Mouse (Mus musculus): ENCODE results near the gene Utp11. TPM values are rescaled to one million over a fixed set of nuclear protein-coding genes. Genes with fewer than 3 reads are reported as not detected.

Utp11 gene
- polyA plus RNA-seq, 1 experiment from 2014 or later = 34.5 TPM

GRCm38 (mm10) chr4:124685004-124685403 is 8.4 kb downstream of the Utp11 start:
- H3K4me3 ChIP-seq (ENCODE audit: low read depth, low read length) = no peak overlapping the region
- DNase-seq (ENCODE audit: low spot score) (no peak), ATAC-seq (no peak)
- H3K9ac ChIP-seq (ENCODE audit: low read length) = no peak overlapping the region
- no peaks in the 10 kb centered on the region for H3K4me1 ChIP-seq (ENCODE audit: control insufficient read depth, insufficient read depth, low read length)
- 91% methylated on average over 4 of the region's 4 CpGs for WGBS
- no peaks in the 10 kb centered on the region for H3K27me3 ChIP-seq (replicated peaks; ENCODE audit: control insufficient read depth, insufficient read depth, low read length)
- peaks cover 72% of the 10 kb centered on the region for H3K36me3 ChIP-seq (ENCODE audit: control insufficient read depth, insufficient read depth, low read length)
- no peak overlapping the region for H3K27ac ChIP-seq (ENCODE audit: low read depth, low read length)
- no peaks in the 10 kb centered on the region for H3K9me3 ChIP-seq (replicated peaks; ENCODE audit: control insufficient read depth, low read length)
- H3K4me2 ChIP-seq (ENCODE audit: low read length) = no peak overlapping the region

GRCm38 (mm10) chr4:124683474-124683873 is 9.9 kb downstream of the Utp11 start:
- 89% methylated on average over 4 of the region's 4 CpGs for WGBS
- ATAC-seq (no peak), DNase-seq (ENCODE audit: low spot score) (no peak)
- H3K9me3 ChIP-seq (replicated peaks; ENCODE audit: control insufficient read depth, low read length) = no peaks in the 10 kb centered on the region
- H3K36me3 ChIP-seq (ENCODE audit: control insufficient read depth, insufficient read depth, low read length) = peaks cover 83% of the 10 kb centered on the region
- no peak overlapping the region for H3K4me3 ChIP-seq (ENCODE audit: low read depth, low read length)
- H3K4me1 ChIP-seq (ENCODE audit: control insufficient read depth, insufficient read depth, low read length) = no peaks in the 10 kb centered on the region
- H3K27ac ChIP-seq (ENCODE audit: low read depth, low read length) = no peak overlapping the region
- H3K9ac ChIP-seq (ENCODE audit: low read length) = no peak overlapping the region
- H3K4me2 ChIP-seq (ENCODE audit: low read length) = no peak overlapping the region
- no peaks in the 10 kb centered on the region for H3K27me3 ChIP-seq (replicated peaks; ENCODE audit: control insufficient read depth, insufficient read depth, low read length)

GRCm38 (mm10) chr4:124682270-124682669 is 11.1 kb downstream of the Utp11 start:
- ATAC-seq (no peak), DNase-seq (ENCODE audit: low spot score) (no peak)
- no peaks in the 10 kb centered on the region for H3K9me3 ChIP-seq (replicated peaks; ENCODE audit: control insufficient read depth, low read length)
- no peak overlapping the region for H3K27ac ChIP-seq (ENCODE audit: low read depth, low read length)
- no peak overlapping the region for H3K4me2 ChIP-seq (ENCODE audit: low read length)
- no peak overlapping the region for H3K4me3 ChIP-seq (ENCODE audit: low read depth, low read length)
- H3K36me3 ChIP-seq (ENCODE audit: control insufficient read depth, insufficient read depth, low read length) = peaks cover 88% of the 10 kb centered on the region
- H3K9ac ChIP-seq (ENCODE audit: low read length) = no peak overlapping the region
- H3K4me1 ChIP-seq (ENCODE audit: control insufficient read depth, insufficient read depth, low read length) = no peaks in the 10 kb centered on the region
- WGBS = 50% methylated on average over 7 of the region's 7 CpGs
- no peaks in the 10 kb centered on the region for H3K27me3 ChIP-seq (replicated peaks; ENCODE audit: control insufficient read depth, insufficient read depth, low read length)

GRCm38 (mm10) chr4:124675958-124676357 is 17.4 kb downstream of the Utp11 start:
- Histone ChIP-seq H3K9me3 (replicated peaks; ENCODE audit: control insufficient read depth, low read length) (no peaks in the 10 kb centered on the region), H3K4me2 (ENCODE audit: low read length) (no peak overlapping the region), H3K27ac (ENCODE audit: low read depth, low read length) (no peak overlapping the region), H3K4me3 (ENCODE audit: low read depth, low read length) (no peak overlapping the region), H3K9ac (ENCODE audit: low read length) (no peak overlapping the region), H3K27me3 (replicated peaks; ENCODE audit: control insufficient read depth, insufficient read depth, low read length) (no peaks in the 10 kb centered on the region), H3K4me1 (ENCODE audit: control insufficient read depth, insufficient read depth, low read length) (peaks cover 33% of the 10 kb centered on the region), H3K36me3 (ENCODE audit: control insufficient read depth, insufficient read depth, low read length) (peaks cover 43% of the 10 kb centered on the region)
- DNase-seq (ENCODE audit: low spot score) (no peak), ATAC-seq (no peak)
- WGBS = 88% methylated on average over 6 of the region's 6 CpGs

DNA sequence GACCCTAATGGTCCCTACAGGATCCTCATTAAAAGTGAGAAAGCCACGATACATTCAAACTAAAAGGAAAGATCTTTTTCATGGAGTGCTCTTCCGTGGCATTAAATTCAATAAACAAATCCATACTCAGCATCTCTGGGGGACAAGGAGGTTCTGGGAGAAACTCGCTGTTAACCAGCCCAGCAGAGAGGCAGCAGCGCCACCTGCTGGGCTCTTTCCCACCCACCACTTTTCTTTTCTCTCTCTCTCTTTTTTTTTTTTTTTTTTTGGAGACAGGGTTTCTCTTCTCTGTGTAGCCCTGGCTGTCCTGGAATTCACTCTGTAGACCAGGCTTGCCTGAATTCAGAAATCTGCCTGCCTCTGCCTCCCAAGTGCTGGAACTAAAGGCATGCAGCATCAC is 18.4 kb downstream of the Utp11 start:
- Histone ChIP-seq H3K36me3 (ENCODE audit: control insufficient read depth, insufficient read depth, low read length) (peaks cover 34% of the 10 kb centered on the region), H3K27me3 (replicated peaks; ENCODE audit: control insufficient read depth, insufficient read depth, low read length) (no peaks in the 10 kb centered on the region), H3K4me3 (ENCODE audit: low read depth, low read length) (no peak overlapping the region), H3K27ac (ENCODE audit: low read depth, low read length) (no peak overlapping the region), H3K9ac (ENCODE audit: low read length) (0 out of 2 replicates have a peak overlapping the region, but pooled peaks have one; percentile 29), H3K4me2 (ENCODE audit: low read length) (no peak overlapping the region), H3K4me1 (ENCODE audit: control insufficient read depth, insufficient read depth, low read length) (peaks cover 33% of the 10 kb centered on the region), H3K9me3 (replicated peaks; ENCODE audit: control insufficient read depth, low read length) (no peaks in the 10 kb centered on the region)
- DNase-seq (ENCODE audit: low spot score) (peak; percentile 92), ATAC-seq (no peak)
- 1% methylated on average over 4 of the region's 4 CpGs for WGBS

- DNase-seq (ENCODE audit: low spot score) (no peak), ATAC-seq (no peak)
- Histone ChIP-seq H3K4me1 (ENCODE audit: control insufficient read depth, insufficient read depth, low read length) (peaks cover 33% of the 10 kb centered on the region), H3K9ac (ENCODE audit: low read length) (peak overlapping the region; percentile 29; the same call in 1 of the 2 replicates), H3K4me3 (ENCODE audit: low read depth, low read length) (no peak overlapping the region), H3K9me3 (replicated peaks; ENCODE audit: control insufficient read depth, low read length) (no peaks in the 10 kb centered on the region), H3K27ac (ENCODE audit: low read depth, low read length) (peak overlapping the region; percentile 57; the same call in 1 of the 2 replicates), H3K36me3 (ENCODE audit: control insufficient read depth, insufficient read depth, low read length) (peaks cover 28% of the 10 kb centered on the region), H3K27me3 (replicated peaks; ENCODE audit: control insufficient read depth, insufficient read depth, low read length) (no peaks in the 10 kb centered on the region), H3K4me2 (ENCODE audit: low read length) (no peak overlapping the region)
- WGBS = 57% methylated on average over 17 of the region's 17 CpGs
Observed at GRCm38 (mm10) chr4:124674334-124675032, 18.9 kb downstream of the Utp11 start.

DNA sequence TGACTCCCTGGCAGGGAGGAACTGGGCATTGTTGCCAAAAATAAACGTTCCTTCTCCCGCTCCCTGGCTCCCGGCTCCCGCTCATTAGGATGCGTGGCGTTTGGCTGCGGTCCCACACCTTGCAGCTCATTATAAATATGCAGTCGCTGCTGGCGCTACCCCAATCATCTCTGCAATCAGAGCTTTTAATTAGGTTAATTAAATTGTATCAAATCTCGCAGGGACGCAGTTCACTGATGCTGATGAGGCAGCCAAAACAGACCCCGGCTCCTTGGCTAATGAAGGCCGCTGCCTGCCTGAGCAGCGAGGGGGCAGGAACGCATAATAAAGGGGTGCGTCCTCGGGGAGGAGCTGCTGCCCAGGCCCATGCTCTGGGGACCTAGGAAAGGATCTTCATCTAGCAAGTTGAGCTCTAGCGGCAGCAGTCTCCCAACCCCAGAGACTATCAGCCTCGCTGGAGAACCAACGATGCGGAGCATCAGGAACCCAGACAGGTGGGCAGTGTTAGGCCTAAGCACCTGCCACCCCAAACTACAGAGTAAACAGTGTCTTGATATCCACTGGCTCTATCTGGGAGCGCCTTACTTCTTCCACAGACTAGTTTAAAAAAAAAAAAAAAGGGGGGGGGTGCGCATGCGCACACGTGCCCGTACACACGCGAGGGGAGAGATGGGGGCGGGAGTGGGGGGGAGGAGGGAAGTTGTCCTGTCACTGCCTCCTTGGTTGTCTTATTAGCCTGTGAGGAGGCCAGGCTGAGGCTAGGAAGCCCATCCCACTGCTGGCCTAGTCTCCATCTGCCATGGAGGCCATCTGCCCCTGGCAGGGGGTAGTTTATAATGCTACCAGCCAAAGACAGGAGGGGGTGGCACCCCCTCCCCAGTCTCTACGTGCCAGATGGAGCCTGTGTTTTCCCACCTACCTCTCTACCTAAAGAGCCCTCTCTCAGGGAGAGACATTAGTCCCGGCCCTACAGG is 20.8 kb downstream of the Utp11 start:
- H3K4me3 ChIP-seq (ENCODE audit: low read depth, low read length) = no peak overlapping the region
- peaks cover 13% of the 10 kb centered on the region for H3K36me3 ChIP-seq (ENCODE audit: control insufficient read depth, insufficient read depth, low read length)
- H3K27ac ChIP-seq (ENCODE audit: low read depth, low read length) = peak overlapping the region; percentile 83
- H3K4me2 ChIP-seq (ENCODE audit: low read length) = peak overlapping the region; percentile 46
- ATAC-seq = peak; percentile 89
- DNase-seq (ENCODE audit: low spot score) = peak; percentile 97
- H3K4me1 ChIP-seq (ENCODE audit: control insufficient read depth, insufficient read depth, low read length) = peaks cover 40% of the 10 kb centered on the region
- no peaks in the 10 kb centered on the region for H3K9me3 ChIP-seq (replicated peaks; ENCODE audit: control insufficient read depth, low read length)
- WGBS = under 1% methylated on average over 29 of the region's 31 CpGs
- no peak overlapping the region for H3K9ac ChIP-seq (ENCODE audit: low read length)
- H3K27me3 ChIP-seq (replicated peaks; ENCODE audit: control insufficient read depth, insufficient read depth, low read length) = peaks cover 2% of the 10 kb centered on the region; the same call in 1 of the 2 replicates

DNA sequence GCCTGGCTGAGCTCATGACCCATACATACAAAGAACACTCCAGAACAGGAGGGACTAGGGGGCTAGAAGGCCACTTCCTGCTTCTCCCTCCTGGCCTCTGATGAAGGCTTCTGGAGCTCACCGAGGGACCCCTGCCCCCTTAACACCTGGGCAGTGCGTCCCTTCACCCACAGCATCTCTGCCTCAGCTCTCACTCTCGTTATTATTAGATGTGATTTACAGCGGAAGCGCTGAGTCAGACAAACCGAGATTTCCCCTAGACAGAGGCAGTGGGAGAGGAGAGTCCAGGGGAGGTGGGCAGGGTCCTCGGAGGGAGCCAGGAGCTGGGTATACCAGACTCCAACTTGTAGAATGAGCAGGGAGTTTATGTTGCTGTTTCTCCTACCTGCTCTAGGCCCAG is 21.8 kb downstream of the Utp11 start:
- peaks cover 11% of the 10 kb centered on the region; the same call in 1 of the 2 replicates for H3K27me3 ChIP-seq (replicated peaks; ENCODE audit: control insufficient read depth, insufficient read depth, low read length)
- H3K9me3 ChIP-seq (replicated peaks; ENCODE audit: control insufficient read depth, low read length) = no peaks in the 10 kb centered on the region
- H3K4me2 ChIP-seq (ENCODE audit: low read length) = no peak overlapping the region
- peaks cover 6% of the 10 kb centered on the region; the same call in 1 of the 2 replicates for H3K36me3 ChIP-seq (ENCODE audit: control insufficient read depth, insufficient read depth, low read length)
- ATAC-seq (no peak), DNase-seq (ENCODE audit: low spot score) (no peak)
- H3K4me3 ChIP-seq (ENCODE audit: low read depth, low read length) = no peak overlapping the region
- peaks cover 43% of the 10 kb centered on the region for H3K4me1 ChIP-seq (ENCODE audit: control insufficient read depth, insufficient read depth, low read length)
- H3K9ac ChIP-seq (ENCODE audit: low read length) = peak overlapping the region; percentile 8; the same call in 1 of the 2 replicates
- WGBS = 22% methylated on average over 7 of the region's 7 CpGs
- peak overlapping the region; percentile 83; the same call in 1 of the 2 replicates for H3K27ac ChIP-seq (ENCODE audit: low read depth, low read length)

Data from forebrain, embryonic 14.5 days (tissue).